Mouse (Mus musculus) neural tube, embryonic 14.5 days (tissue): ENCODE measurements around the gene Tas2r143. TPM values are rescaled to one million over a fixed set of nuclear protein-coding genes. Genes with fewer than 3 reads are reported as not detected.

Source experiments
- ATAC-seq: fragments of 200-750 bp; cut with Nextera tagmentation; 2 replicates; pipeline ENCODE4 v1.8.0; 2017; ENCODE audit warnings: low read depth, mild to moderate bottlenecking, moderate TSS enrichment, moderate library complexity
- H3K27ac ChIP-seq: fragments of 300-500 bp; sonication (generic); 2 replicates; pipeline ENCODE4 v1.5.1; 2014; ENCODE audit warnings: low read depth, mild to moderate bottlenecking, control low read depth, low read length, moderate library complexity, mixed read lengths
- H3K27me3 ChIP-seq: fragments of 300-500 bp; sonication (generic); 2 replicates; pipeline ENCODE4 v1.6.1; 2014; ENCODE audit warnings: low read length; ENCODE audit not compliant: control insufficient read depth, insufficient read depth
- H3K36me3 ChIP-seq: fragments of 300-500 bp; sonication (generic); 2 replicates; pipeline ENCODE4 v1.6.1; 2014; ENCODE audit warnings: low read length, mixed read lengths; ENCODE audit not compliant: control insufficient read depth, insufficient read depth
- H3K4me1 ChIP-seq: fragments of 300-500 bp; sonication (generic); 2 replicates; pipeline ENCODE4 v1.6.1; 2014; ENCODE audit warnings: low read length; ENCODE audit not compliant: control insufficient read depth, insufficient read depth
- H3K4me2 ChIP-seq: fragments of 300-500 bp; sonication (generic); 2 replicates; pipeline ENCODE4 v1.6.1; 2014; ENCODE audit warnings: mild to moderate bottlenecking, low read depth, low read length, control low read depth
- H3K4me3 ChIP-seq: fragments of 300-500 bp; sonication (generic); 2 replicates; pipeline ENCODE4 v1.5.1; 2014; ENCODE audit warnings: low read depth, low read length, control low read depth, mixed read lengths
- H3K9ac ChIP-seq: fragments of 300-500 bp; sonication (generic); replicated peaks from 2 replicates; pipeline ENCODE4 v1.6.1; 2014; ENCODE audit warnings: low read depth, mild to moderate bottlenecking, control low read depth, low read length, mixed read lengths
- H3K9me3 ChIP-seq: fragments of 300-500 bp; sonication (generic); 2 replicates; pipeline ENCODE4 v1.6.1; 2016; ENCODE audit warnings: low read length; ENCODE audit not compliant: control insufficient read depth
- WGBS: fragments of 180-500 bp; shearing (Covaris S2); extraction: QIAGEN DNeasy Blood & Tissue Kit; methylation state at CpG from one replicate; pipeline ENCODE4 v1.1.7; 2014; 5-methylcytosine and 5-hydroxymethylcytosine counted together
- polyA plus RNA-seq: library from polyadenylated mRNA; unstranded; fragments of >200 nt; fragmentation: Nextera tagmentation; extraction: Ambion mirVana; gene quantifications from 2 replicates; pipeline ENCODE4 v1.2.1, GENCODE M21; 2014

The Tas2r143 gene
- polyA plus RNA-seq, 1 experiment from 2014 or later: not detected

- H3K36me3 ChIP-seq: no peaks in the 10 kb centered on the region
- H3K9ac ChIP-seq: no peak overlapping the region
- no peaks in the 10 kb centered on the region for H3K27me3 ChIP-seq
- H3K4me1 ChIP-seq: no peaks in the 10 kb centered on the region
- peak; percentile 32; the same call in 1 of the 2 replicates for ATAC-seq
- WGBS: 64% methylated on average over 3 of the region's 3 CpGs
- H3K4me2 ChIP-seq: no peak overlapping the region
- no peak overlapping the region for H3K27ac ChIP-seq
- no peaks in the 10 kb centered on the region for H3K9me3 ChIP-seq
- no peak overlapping the region for H3K4me3 ChIP-seq
Measured at GRCm38 (mm10) chr6:42362974-42363373, 37.1 kb upstream of the Tas2r143 start.

GRCm38 (mm10) chr6:42364066-42364465 lies 36.0 kb upstream of the Tas2r143 start:
- Histone ChIP-seq H3K36me3 (no peaks in the 10 kb centered on the region), H3K4me1 (no peaks in the 10 kb centered on the region), H3K4me3 (no peak overlapping the region), H3K27me3 (no peaks in the 10 kb centered on the region), H3K27ac (no peak overlapping the region), H3K4me2 (no peak overlapping the region), H3K9ac (no peak overlapping the region), H3K9me3 (no peaks in the 10 kb centered on the region)
- WGBS: 86% methylated on average over 4 of the region's 4 CpGs
- no peak for ATAC-seq

- no peaks in the 10 kb centered on the region for H3K27me3 ChIP-seq
- H3K4me3 ChIP-seq: no peak overlapping the region
- no peak overlapping the region for H3K4me2 ChIP-seq
- no peak overlapping the region for H3K9ac ChIP-seq
- H3K9me3 ChIP-seq: no peaks in the 10 kb centered on the region
- 95% methylated on average over 15 of the region's 15 CpGs for WGBS
- no peak for ATAC-seq
- H3K4me1 ChIP-seq: no peaks in the 10 kb centered on the region
- no peaks in the 10 kb centered on the region for H3K36me3 ChIP-seq
- H3K27ac ChIP-seq: no peak overlapping the region
Measured at GRCm38 (mm10) chr6:42364607-42365006, 35.4 kb upstream of the Tas2r143 start.

DNA sequence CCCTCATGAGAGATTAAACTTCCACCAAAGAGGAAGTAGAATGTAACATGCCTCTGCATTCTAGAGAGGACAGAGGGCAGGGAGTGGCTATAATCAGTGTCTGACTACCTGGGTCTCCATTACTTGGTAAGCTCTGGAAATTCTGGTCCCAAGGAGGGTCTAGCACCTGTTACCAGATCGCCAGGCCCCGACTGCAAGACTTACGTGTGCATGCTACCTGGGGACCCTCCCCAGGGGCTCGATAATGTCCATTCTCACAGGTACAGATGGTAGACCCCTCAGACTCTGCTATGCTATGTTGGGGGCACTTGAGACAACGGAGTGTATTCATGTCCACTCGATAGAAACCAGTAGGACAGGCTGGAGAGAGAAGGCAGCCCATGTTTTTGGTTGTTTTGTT lies 34.8 kb upstream of the Tas2r143 start:
- H3K36me3 ChIP-seq: no peaks in the 10 kb centered on the region
- no peaks in the 10 kb centered on the region for H3K9me3 ChIP-seq
- no peak overlapping the region for H3K9ac ChIP-seq
- H3K4me1 ChIP-seq: no peaks in the 10 kb centered on the region
- no peak overlapping the region for H3K27ac ChIP-seq
- no peak overlapping the region for H3K4me2 ChIP-seq
- ATAC-seq: no peak
- H3K27me3 ChIP-seq: no peaks in the 10 kb centered on the region
- 91% methylated on average over 6 of the region's 6 CpGs for WGBS
- H3K4me3 ChIP-seq: no peak overlapping the region

DNA sequence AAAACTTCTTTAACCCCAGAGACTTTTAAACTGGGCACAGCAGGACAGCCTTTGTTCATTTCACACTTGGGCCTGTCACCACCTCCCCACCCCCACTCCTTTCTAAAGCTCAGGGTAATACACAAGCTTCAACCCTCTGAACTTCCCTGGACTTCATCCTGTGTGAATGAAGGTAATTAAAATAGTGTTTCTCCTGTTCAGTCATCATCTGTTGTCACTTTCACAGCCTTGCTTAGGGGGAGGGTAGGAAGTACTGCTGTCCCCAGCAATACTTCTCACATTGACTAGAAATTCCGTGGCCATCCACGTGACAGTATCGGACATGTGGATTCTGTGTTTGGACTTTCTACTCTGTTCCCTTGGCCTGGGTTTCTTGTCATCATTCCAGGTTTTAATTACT lies 30.2 kb upstream of the Tas2r143 start:
- 13% methylated on average over 3 of the region's 3 CpGs for WGBS

GRCm38 (mm10) chr6:42370630-42371363 lies 29.2 kb upstream of the Tas2r143 start:
- no peak for ATAC-seq
- Histone ChIP-seq H3K9ac (no peak overlapping the region), H3K9me3 (no peaks in the 10 kb centered on the region), H3K4me2 (no peak overlapping the region), H3K27ac (no peak overlapping the region), H3K4me1 (0 out of 2 replicates have a peak, but pooled peaks cover 4% of the 10 kb centered on the region), H3K4me3 (no peak overlapping the region), H3K36me3 (no peaks in the 10 kb centered on the region), H3K27me3 (0 out of 2 replicates have a peak, but pooled peaks cover 5% of the 10 kb centered on the region)
- 28% methylated on average over 4 of the region's 4 CpGs for WGBS

More for the DNA sequence above, 30.2 kb upstream of the Tas2r143 start:
- Histone ChIP-seq H3K27ac (no peak overlapping the region), H3K4me2 (no peak overlapping the region), H3K36me3 (no peaks in the 10 kb centered on the region), H3K27me3 (0 out of 2 replicates have a peak, but pooled peaks cover 5% of the 10 kb centered on the region), H3K9ac (no peak overlapping the region), H3K4me3 (no peak overlapping the region), H3K4me1 (0 out of 2 replicates have a peak, but pooled peaks cover 4% of the 10 kb centered on the region), H3K9me3 (no peaks in the 10 kb centered on the region)
- no peak for ATAC-seq

GRCm38 (mm10) chr6:42372001-42372400 lies 28.0 kb upstream of the Tas2r143 start:
- 5% methylated on average over 3 of the region's 3 CpGs for WGBS
- H3K4me1 ChIP-seq: 0 out of 2 replicates have a peak, but pooled peaks cover 4% of the 10 kb centered on the region
- no peak overlapping the region for H3K27ac ChIP-seq
- H3K4me3 ChIP-seq: no peak overlapping the region
- H3K27me3 ChIP-seq: 0 out of 2 replicates have a peak, but pooled peaks cover 5% of the 10 kb centered on the region
- H3K9me3 ChIP-seq: no peaks in the 10 kb centered on the region
- H3K36me3 ChIP-seq: no peaks in the 10 kb centered on the region
- no peak overlapping the region for H3K9ac ChIP-seq
- no peak overlapping the region for H3K4me2 ChIP-seq
- ATAC-seq: peak; percentile 33; the same call in 1 of the 2 replicates

- Histone ChIP-seq H3K9ac (no peak overlapping the region), H3K27ac (no peak overlapping the region), H3K4me2 (no peak overlapping the region; the same call in 1 of the 2 replicates), H3K4me1 (0 out of 2 replicates have a peak, but pooled peaks cover 4% of the 10 kb centered on the region), H3K4me3 (no peak overlapping the region), H3K27me3 (0 out of 2 replicates have a peak, but pooled peaks cover 5% of the 10 kb centered on the region), H3K36me3 (no peaks in the 10 kb centered on the region), H3K9me3 (no peaks in the 10 kb centered on the region)
- WGBS: 14% methylated on average over 9 of the region's 9 CpGs
- no peak for ATAC-seq
Measured at GRCm38 (mm10) chr6:42372421-42372815, 27.6 kb upstream of the Tas2r143 start.

DNA sequence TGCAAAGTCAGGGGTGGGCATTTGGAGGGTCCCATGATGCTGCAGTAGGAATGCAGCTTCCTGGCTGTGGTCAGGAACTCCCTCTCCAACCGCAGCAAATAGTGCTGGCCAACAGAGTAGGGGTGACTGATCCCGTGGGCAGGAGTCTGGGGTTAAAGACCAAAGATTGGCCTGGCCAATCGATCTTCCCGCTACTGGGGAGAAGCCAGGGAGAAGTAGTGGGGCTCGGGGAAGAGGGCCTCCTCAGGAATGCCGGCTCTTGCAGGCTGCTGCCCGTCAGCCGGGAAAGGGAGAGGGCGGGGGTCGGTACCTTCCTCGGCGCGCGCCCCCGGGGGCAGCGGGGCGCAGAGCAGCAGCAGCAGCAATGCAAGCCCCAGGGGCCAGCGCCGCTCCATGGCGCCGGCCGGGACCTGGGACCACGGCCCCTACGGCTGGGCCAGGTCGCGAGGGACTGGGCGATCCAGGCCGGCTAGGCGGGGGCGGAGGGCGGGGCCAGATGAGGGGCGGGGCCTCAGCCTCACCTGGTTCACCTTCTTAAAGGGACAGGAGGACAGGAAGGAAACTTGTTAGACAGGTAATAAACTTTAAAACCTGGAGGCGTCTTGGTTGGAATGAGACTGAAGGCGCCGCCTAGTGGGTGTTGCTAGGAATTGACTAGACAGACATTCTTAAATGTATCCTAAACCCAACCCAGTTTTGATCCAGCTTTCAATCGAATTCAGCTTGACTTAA lies 27.1 kb upstream of the Tas2r143 start, which contains the start of gene Epha1:
Epha1 (minus strand) TSS at position 453 of the 732 bp plus-strand sequence.
- Histone ChIP-seq H3K9me3 (no peaks in the 10 kb centered on the region), H3K27me3 (0 out of 2 replicates have a peak, but pooled peaks cover 5% of the 10 kb centered on the region), H3K36me3 (no peaks in the 10 kb centered on the region), H3K27ac (no peak within 1 kb of the TSS), H3K4me1 (0 out of 2 replicates have a peak, but pooled peaks cover 4% of the 10 kb centered on the region), H3K4me3 (peak within 1 kb of the TSS; percentile 39), H3K9ac (peak within 1 kb of the TSS; percentile 47; the same call in 1 of the 2 replicates), H3K4me2 (peak within 1 kb of the TSS; percentile 96)
- ATAC-seq: peak; percentile 62
- 0% methylated on average over 36 of the region's 36 CpGs for WGBS
